Mouse (Mus musculus) thymus, adult 2 months (tissue): ENCODE results near the gene Rtf2.

Source experiments
- CTCF ChIP-seq: fragments of 200-500 bp; IDR thresholded peaks from 2 replicates; pipeline ENCODE4 v1.5.1; 2012; ENCODE audit warnings: mild to moderate bottlenecking, control low read depth, low read length, moderate library complexity, borderline replicate concordance; ENCODE audit not compliant: control insufficient read depth, poor library complexity, insufficient read depth; ENCODE audit errors: extremely low read depth
- POLR2A ChIP-seq: fragments of 200-500 bp; IDR thresholded peaks from 2 replicates; pipeline ENCODE4 v1.6.1; 2012; ENCODE audit warnings: mild to moderate bottlenecking, low read length, control low read depth, moderate library complexity; ENCODE audit not compliant: control insufficient read depth, poor library complexity, insufficient read depth; ENCODE audit errors: extremely low read depth

GRCm38 (mm10) chr2:172496736-172497345, 56.5 kb downstream of the Rtf2 start:
- TF ChIP-seq CTCF: no peak
- TF ChIP-seq POLR2A: no peak
